Mouse (Mus musculus) limb, embryonic 11.5 days (tissue): ENCODE data around the gene Rhbdd1. TPM values are rescaled to one million over a fixed set of nuclear protein-coding genes. Genes with fewer than 3 reads are reported as not detected.

Experiments used
- ATAC-seq: fragments of 200-750 bp; cut with Nextera tagmentation; 2 replicates; pipeline ENCODE4 v1.8.0; 2017; ENCODE audit warnings: low read depth; ENCODE audit not compliant: insufficient number of reproducible peaks, low FRiP score, low TSS enrichment
- DNase-seq: peaks from one replicate; pipeline ENCODE4 v3.0.0-alpha.2; 2015; ENCODE audit warnings: low spot score
- H3K27ac ChIP-seq: fragments of 300-500 bp; sonication (generic); replicated peaks from 2 replicates; pipeline ENCODE4 v1.5.1; 2014; ENCODE audit warnings: low read depth, mild to moderate bottlenecking, low read length
- H3K27me3 ChIP-seq: fragments of 300-500 bp; sonication (generic); 2 replicates; pipeline ENCODE4 v1.6.1; 2014; ENCODE audit warnings: mild to moderate bottlenecking, low read length, mixed read lengths; ENCODE audit not compliant: control insufficient read depth, insufficient read depth
- H3K36me3 ChIP-seq: fragments of 300-500 bp; sonication (generic); 2 replicates; pipeline ENCODE4 v1.6.1; 2014; ENCODE audit warnings: mild to moderate bottlenecking, low read length, moderate library complexity, mixed read lengths; ENCODE audit not compliant: control insufficient read depth, insufficient read depth
- H3K4me1 ChIP-seq: fragments of 300-500 bp; sonication (generic); 2 replicates; pipeline ENCODE4 v1.6.1; 2014; ENCODE audit warnings: low read length, mixed read lengths; ENCODE audit not compliant: control insufficient read depth, insufficient read depth
- H3K4me2 ChIP-seq: fragments of 300-500 bp; sonication (generic); 2 replicates; pipeline ENCODE4 v1.6.1; 2014; ENCODE audit warnings: low read depth, mild to moderate bottlenecking, moderate library complexity; ENCODE audit not compliant: severe bottlenecking
- H3K4me3 ChIP-seq: fragments of 300-500 bp; sonication (generic); 2 replicates; pipeline ENCODE4 v1.5.1; 2014; ENCODE audit warnings: low read depth, low read length
- H3K9ac ChIP-seq: fragments of 300-500 bp; sonication (generic); 2 replicates; pipeline ENCODE4 v1.6.1; 2014; ENCODE audit warnings: mild to moderate bottlenecking, low read length
- H3K9me3 ChIP-seq: fragments of 300-500 bp; sonication (generic); 2 replicates; pipeline ENCODE4 v1.6.1; 2016; ENCODE audit warnings: low read length; ENCODE audit not compliant: control insufficient read depth
- WGBS: fragments of 180-500 bp; shearing (Covaris S2); extraction: QIAGEN DNeasy Blood & Tissue Kit; methylation state at CpG from one replicate; pipeline ENCODE4 v1.1.7; 2014; 5-methylcytosine and 5-hydroxymethylcytosine counted together
- polyA plus RNA-seq: library from polyadenylated mRNA; unstranded; fragments of >200 nt; fragmentation: Nextera tagmentation; extraction: Ambion mirVana; gene quantifications from 2 replicates; pipeline ENCODE4 v1.2.1, GENCODE M21; 2014

Rhbdd1 gene
- polyA plus RNA-seq, 1 experiment from 2014 or later: 6.3 TPM

- H3K4me2 ChIP-seq: no peak overlapping the region
- no peak overlapping the region for H3K27ac ChIP-seq
- no peak overlapping the region for H3K4me3 ChIP-seq
- ATAC-seq: no peak
- no peaks in the 10 kb centered on the region for H3K27me3 ChIP-seq
- H3K4me1 ChIP-seq: peaks cover 5% of the 10 kb centered on the region; the same call in 1 of the 2 replicates
- H3K9ac ChIP-seq: no peak overlapping the region
- DNase-seq: no peak
- 41% methylated on average over 4 of the region's 4 CpGs for WGBS
- no peaks in the 10 kb centered on the region for H3K9me3 ChIP-seq
- H3K36me3 ChIP-seq: no peaks in the 10 kb centered on the region
Observed at GRCm38 (mm10) chr1:82474461-82474961, 158.3 kb downstream of the Rhbdd1 start.

GRCm38 (mm10) chr1:82475254-82475653 lies 159.0 kb downstream of the Rhbdd1 start:
- whole genome bisulfite sequencing: 88% methylated on average over 5 of the region's 5 CpGs

GRCm38 (mm10) chr1:82475821-82476220 lies 159.6 kb downstream of the Rhbdd1 start:
- no peak overlapping the region for H3K4me3 ChIP-seq
- DNase-seq (no peak), ATAC-seq (no peak)
- H3K9me3 ChIP-seq: no peaks in the 10 kb centered on the region
- H3K4me1 ChIP-seq: peaks cover 5% of the 10 kb centered on the region; the same call in 1 of the 2 replicates
- H3K9ac ChIP-seq: no peak overlapping the region
- 81% methylated on average over 4 of the region's 4 CpGs for WGBS
- H3K27me3 ChIP-seq: no peaks in the 10 kb centered on the region
- H3K27ac ChIP-seq: 0 out of 2 replicates have a peak overlapping the region, but pooled peaks have one; percentile 42
- H3K36me3 ChIP-seq: no peaks in the 10 kb centered on the region
- no peak overlapping the region for H3K4me2 ChIP-seq

More at GRCm38 (mm10) chr1:82475254-82475653, 159.0 kb downstream of the Rhbdd1 start:
- H3K27ac ChIP-seq: no peak overlapping the region
- no peak overlapping the region for H3K9ac ChIP-seq
- peaks cover 5% of the 10 kb centered on the region; the same call in 1 of the 2 replicates for H3K4me1 ChIP-seq
- DNase-seq (no peak), ATAC-seq (no peak)
- H3K36me3 ChIP-seq: no peaks in the 10 kb centered on the region
- no peak overlapping the region for H3K4me3 ChIP-seq
- no peaks in the 10 kb centered on the region for H3K9me3 ChIP-seq
- H3K4me2 ChIP-seq: no peak overlapping the region
- no peaks in the 10 kb centered on the region for H3K27me3 ChIP-seq

GRCm38 (mm10) chr1:82476256-82476655 lies 160.0 kb downstream of the Rhbdd1 start:
- Histone ChIP-seq H3K4me1 (peaks cover 5% of the 10 kb centered on the region; the same call in 1 of the 2 replicates), H3K27ac (0 out of 2 replicates have a peak overlapping the region, but pooled peaks have one; percentile 42), H3K4me3 (no peak overlapping the region), H3K36me3 (no peaks in the 10 kb centered on the region), H3K9me3 (no peaks in the 10 kb centered on the region), H3K27me3 (no peaks in the 10 kb centered on the region), H3K9ac (no peak overlapping the region), H3K4me2 (no peak overlapping the region)
- ATAC-seq (no peak), DNase-seq (peak; percentile 64)
- 46% methylated on average over 11 of the region's 11 CpGs for WGBS

- H3K27me3 ChIP-seq: no peaks in the 10 kb centered on the region
- peak; percentile 83 for ATAC-seq
Observed at GRCm38 (mm10) chr1:82476746-82477145, 160.5 kb downstream of the Rhbdd1 start.

GRCm38 (mm10) chr1:82479696-82480487 lies 163.6 kb downstream of the Rhbdd1 start:
- no peaks in the 10 kb centered on the region for H3K27me3 ChIP-seq
- no peaks in the 10 kb centered on the region for H3K36me3 ChIP-seq
- no peak overlapping the region for H3K4me3 ChIP-seq
- H3K9me3 ChIP-seq: no peaks in the 10 kb centered on the region
- ATAC-seq (no peak), DNase-seq (no peak)
- H3K9ac ChIP-seq: no peak overlapping the region
- no peak overlapping the region for H3K27ac ChIP-seq
- no peak overlapping the region for H3K4me2 ChIP-seq
- H3K4me1 ChIP-seq: peaks cover 5% of the 10 kb centered on the region; the same call in 1 of the 2 replicates
- 89% methylated on average over 12 of the region's 12 CpGs for WGBS

More at GRCm38 (mm10) chr1:82476746-82477145, 160.5 kb downstream of the Rhbdd1 start:
- Histone ChIP-seq H3K4me3 (no peak overlapping the region), H3K27ac (0 out of 2 replicates have a peak overlapping the region, but pooled peaks have one; percentile 33), H3K9ac (no peak overlapping the region), H3K36me3 (no peaks in the 10 kb centered on the region), H3K9me3 (no peaks in the 10 kb centered on the region), H3K4me1 (peaks cover 5% of the 10 kb centered on the region; the same call in 1 of the 2 replicates), H3K4me2 (no peak overlapping the region)
- DNase-seq: peak; percentile 58
- WGBS: 24% methylated on average over 9 of the region's 9 CpGs

GRCm38 (mm10) chr1:82482371-82482770 lies 166.1 kb downstream of the Rhbdd1 start:
- H3K27ac ChIP-seq: no peak overlapping the region
- no peaks in the 10 kb centered on the region for H3K27me3 ChIP-seq
- DNase-seq (no peak), ATAC-seq (no peak)
- 88% methylated on average over 7 of the region's 7 CpGs for WGBS
- H3K4me2 ChIP-seq: no peak overlapping the region
- no peak overlapping the region for H3K9ac ChIP-seq
- H3K4me1 ChIP-seq: no peaks in the 10 kb centered on the region
- H3K4me3 ChIP-seq: no peak overlapping the region
- no peaks in the 10 kb centered on the region for H3K9me3 ChIP-seq
- no peaks in the 10 kb centered on the region for H3K36me3 ChIP-seq

- no peaks in the 10 kb centered on the region for H3K4me1 ChIP-seq
- no peaks in the 10 kb centered on the region for H3K36me3 ChIP-seq
- H3K27me3 ChIP-seq: no peaks in the 10 kb centered on the region
- DNase-seq (no peak), ATAC-seq (no peak)
- H3K4me3 ChIP-seq: no peak overlapping the region
- WGBS: 79% methylated on average over 4 of the region's 4 CpGs
- H3K27ac ChIP-seq: no peak overlapping the region
- H3K9me3 ChIP-seq: no peaks in the 10 kb centered on the region
- no peak overlapping the region for H3K4me2 ChIP-seq
- no peak overlapping the region for H3K9ac ChIP-seq
Observed at GRCm38 (mm10) chr1:82486371-82486770, 170.1 kb downstream of the Rhbdd1 start.
